Mouse (Mus musculus) adrenal gland, adult 18-20 months (tissue): ENCODE results near the gene Upk3a. TPM values are rescaled to one million over a fixed set of nuclear protein-coding genes. Genes with fewer than 3 reads are reported as not detected.
"Not testable (repeated sequence)": the region's sequence is repeated elsewhere in the genome, so short reads cannot be mapped to it uniquely, and the experiment has no call there.

Experiments
- DNase-seq, 2 experiments: peaks; one replicate each; pipeline ENCODE4 v3.0.0; 2021 to 2022; ENCODE audit warnings: low spot score in 2 of 2
- total RNA-seq, 2 experiments: library from RNA; stranded (reverse); gene quantifications; 1 replicate in 1 of 2; 2 replicates in 1 of 2; pipeline ENCODE4 v1.2.3; 2021

The Upk3a gene
- total RNA-seq, 2 experiments from 2014 or later = not detected

DNA sequence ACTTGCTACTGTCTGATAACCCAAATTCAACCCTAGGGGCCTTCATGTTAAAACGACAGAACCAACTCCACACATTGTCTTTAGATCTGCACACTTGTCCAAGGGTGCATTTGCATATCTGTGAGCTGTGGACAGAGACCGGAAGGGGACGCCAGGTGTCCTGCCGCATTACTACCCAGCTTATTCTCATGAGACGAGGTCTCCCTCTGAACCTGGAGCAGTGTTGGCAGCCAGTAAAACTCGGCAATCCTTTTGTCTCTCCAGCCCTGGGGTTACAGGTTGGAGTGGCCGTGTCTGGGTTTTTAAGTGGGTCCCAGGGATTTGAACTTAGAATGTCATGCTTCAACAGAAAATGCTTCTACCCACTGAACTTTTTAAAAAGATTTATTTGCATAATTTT is 17.0 kb upstream of the Upk3a start:
- no peak for DNase-seq

DNA sequence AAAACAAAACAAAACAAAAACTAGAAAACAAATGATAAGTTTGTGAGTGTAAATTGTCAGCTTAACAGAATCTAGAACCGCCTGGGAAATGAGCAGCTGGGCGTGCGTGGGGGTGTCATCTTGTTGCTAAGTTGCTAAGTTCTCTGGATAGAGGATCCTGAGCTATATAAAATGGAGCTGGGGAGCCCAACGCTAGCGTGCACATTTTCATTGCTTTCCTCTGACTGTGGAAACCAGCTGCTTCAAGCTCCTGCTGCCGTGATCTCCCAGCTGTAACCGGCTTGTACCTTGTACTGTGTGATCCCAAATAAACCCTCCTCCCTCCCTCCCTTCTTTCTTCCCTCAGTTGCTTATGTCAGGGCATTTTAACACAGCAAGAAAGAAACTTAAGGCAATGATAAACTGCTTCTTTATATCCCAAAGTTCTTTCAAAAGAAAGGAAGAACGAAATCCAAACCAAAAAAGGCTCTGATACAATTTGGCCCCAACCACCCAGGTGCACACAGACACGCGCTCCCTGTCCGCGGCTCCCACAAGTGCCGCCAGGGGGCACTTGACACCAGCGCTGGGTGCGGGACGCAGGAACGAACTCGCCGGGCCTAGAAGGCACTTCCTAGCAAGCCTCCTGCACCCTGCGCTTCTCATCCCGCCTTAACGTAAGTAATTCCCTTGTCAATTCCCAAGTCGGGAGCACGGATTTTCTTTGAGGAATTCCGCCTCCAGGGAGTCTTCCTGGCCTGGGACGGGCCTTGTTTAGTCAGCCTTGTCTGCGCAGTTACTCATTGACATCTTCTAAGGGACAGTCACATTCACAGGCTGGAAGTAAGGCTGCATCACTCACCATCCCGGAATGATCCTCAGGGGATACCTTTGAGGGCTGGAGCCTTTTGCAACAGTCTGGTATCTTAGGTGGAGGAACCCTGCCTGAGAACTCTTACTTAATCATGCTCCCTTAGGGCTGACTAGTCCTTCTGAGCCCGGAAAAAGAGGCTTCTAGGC is 15.7 kb upstream of the Upk3a start:
- peak; percentile 79 to 85 for DNase-seq

DNA sequence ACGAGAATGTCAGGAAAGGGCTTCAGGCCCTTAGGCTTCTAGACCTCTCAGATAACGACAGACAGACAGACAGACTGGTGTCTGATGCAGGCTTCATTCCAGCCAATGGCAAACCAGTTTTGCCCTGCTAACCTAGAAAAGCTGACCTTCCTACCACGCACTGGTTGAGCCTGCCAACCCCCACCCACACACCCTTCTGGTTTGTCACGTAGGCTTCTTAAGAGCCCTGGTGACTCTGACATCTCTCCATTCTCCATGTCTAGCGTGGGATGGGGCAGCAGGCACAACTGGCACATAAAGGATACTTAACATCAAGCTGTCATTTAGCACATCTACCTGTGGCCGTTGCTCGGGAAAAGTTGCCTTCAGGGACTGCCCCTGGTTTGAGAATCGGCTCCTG is 7.3 kb upstream of the Upk3a start:
- no peak for DNase-seq

DNA sequence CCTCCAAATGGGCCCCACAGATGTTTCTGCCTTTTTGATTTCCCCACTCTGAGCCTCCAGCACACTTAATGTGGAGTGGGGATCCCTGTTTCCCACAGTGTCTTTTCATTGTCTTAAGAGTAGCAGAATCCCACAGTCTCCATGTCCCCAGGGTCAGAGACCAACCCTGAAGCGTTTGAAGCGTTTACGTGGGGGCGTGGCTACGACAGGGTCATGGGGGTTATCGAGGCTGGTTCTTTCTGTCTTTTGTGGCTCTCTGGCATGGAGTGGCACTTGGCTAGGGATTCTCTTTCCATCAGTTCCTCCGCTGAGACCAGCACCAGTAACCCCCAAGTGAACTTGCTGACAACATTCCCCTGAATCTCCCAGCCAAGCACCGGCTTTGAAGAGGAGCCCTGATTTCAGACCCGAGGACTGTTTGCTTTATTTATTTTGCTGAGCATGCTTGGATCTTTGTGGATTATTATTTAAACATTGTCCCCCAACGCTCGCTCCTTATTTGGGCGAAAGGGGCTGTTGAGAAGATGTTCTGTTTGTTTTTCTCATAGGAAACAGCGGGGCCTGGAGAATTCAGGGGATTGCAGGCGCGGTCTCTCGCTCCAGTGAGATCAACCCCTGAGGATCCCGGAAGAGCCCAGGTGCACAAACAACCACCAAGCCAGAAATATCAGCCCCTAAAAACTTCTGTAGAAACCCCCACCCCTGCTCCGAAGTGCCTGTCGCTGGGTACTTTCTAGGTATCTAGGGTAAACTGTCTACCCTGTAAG is 4.9 kb upstream of the Upk3a start:
- DNase-seq = no peak

DNA sequence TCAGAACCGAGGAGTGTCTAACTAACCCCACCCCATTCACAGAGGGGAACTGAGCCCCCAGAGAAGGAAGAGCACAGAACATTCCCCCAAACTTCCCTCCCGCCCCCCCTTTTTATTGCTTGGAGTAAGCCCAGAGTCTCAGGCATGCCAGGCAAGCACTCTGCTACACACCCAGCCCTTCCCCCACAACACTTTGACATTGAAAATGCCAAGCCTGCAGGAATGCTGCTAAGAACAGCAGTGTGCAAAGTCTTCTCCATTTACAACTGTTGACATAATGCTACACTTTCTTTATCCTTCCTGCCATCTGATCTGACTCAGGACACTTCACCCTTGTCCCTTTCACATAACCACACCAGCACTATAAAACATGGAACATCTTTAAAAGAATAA is 4.3 kb upstream of the Upk3a start:
- DNase-seq = no peak

DNA sequence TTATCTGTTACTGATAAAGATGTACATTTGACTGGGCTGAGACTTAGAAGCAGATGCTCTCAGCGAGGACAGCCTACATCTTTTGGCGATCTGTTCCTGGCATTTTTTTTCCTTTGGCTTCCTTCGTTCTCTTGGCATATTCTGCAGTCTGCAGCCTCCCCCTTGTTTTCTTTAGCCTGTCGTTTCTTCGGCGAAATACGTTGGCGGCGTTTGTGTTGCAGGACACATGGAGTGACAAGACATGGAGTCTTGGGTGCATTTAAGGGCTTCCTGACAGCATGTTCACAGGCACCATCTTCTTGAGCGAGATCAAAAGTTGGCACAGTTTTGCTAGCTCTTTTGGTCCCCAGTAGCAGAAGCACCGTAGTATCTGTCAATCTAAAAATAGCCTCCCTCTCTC is 1.2 kb upstream of the Upk3a start:
- DNase-seq = no peak

DNA sequence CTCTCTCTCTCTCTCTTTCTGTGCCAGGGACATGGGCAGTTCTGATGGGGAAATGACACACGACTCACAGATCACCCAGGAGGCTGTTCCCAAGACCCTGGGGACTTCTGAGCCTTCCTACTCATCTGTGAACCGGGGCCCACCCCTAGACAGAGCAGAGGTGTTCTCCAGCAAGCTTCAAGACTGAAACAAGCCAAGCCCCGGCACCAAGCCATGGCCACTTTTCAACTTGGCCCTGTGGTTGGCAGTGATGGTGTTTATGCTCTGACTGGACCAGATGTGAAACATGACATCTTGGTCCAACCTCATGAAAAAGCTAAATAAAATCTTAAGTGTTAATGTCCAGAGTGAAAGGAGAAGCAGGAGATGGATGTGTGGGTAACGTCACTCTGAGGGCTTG is 5.3 kb downstream of the Upk3a start:
- no peak for DNase-seq

DNA sequence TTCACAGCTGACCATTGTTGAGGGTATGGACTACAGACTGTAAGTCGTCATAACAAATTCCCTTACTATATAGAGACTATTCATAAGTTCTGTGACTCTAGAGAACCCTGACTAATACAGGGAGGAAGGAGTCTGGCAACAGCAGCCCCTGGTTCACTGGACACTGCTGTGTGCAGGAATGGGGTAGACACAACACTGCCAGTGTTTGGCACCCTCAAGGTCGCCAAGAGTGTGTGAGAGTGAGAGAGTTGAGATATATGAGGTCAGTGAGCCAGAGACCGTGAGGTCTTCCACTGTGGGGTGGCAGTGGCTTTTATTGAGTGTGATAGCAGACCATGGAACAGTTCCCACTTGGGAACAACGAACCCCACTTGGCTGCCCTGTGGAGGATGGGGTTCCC is 9.3 kb downstream of the Upk3a start:
- no peak for DNase-seq

DNA sequence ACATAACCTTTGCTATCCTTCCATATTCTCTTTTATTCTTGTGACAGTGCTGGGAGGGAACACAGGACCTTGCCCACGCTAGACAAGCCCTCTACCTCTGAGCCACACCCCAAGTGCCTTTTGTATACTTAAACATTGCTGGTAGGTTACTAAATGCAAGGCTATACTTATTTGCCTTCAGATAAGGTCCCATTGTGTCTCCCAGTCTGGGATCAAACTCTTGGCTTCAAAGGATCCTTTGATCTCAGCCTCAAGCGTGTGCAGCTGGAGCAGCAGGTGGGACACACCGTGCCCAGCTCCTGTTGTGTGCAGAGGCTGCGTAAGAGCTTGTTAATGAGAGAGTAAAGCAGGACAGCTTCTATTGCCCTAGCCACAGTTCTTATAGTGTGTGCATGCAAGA is 10.8 kb downstream of the Upk3a start:
- DNase-seq = no peak

DNA sequence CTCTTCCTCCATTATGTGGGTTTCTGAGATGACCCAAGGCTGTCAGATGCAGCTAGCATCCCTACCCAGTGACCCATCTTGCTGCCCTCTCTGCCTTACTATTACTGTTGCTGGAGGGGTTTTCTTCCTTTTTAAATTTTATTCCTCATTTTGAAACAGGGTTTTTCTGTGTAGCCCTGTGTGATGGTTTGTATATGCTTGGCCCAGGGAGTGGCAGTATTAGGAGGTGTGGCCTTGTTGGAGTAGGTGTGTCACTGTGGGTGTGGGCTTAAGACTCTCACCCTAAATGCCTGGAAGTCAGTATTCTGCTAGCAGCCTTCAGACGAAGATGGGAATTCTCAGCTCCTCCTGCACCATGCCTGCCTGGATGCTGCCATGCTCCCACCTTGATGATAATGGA is 11.7 kb downstream of the Upk3a start, which contains the start of gene Fam118a:
TSS of gene Fam118a (plus strand) at position 301 of the 400 bp plus-strand sequence.
- not testable (repeated sequence) for DNase-seq

DNA sequence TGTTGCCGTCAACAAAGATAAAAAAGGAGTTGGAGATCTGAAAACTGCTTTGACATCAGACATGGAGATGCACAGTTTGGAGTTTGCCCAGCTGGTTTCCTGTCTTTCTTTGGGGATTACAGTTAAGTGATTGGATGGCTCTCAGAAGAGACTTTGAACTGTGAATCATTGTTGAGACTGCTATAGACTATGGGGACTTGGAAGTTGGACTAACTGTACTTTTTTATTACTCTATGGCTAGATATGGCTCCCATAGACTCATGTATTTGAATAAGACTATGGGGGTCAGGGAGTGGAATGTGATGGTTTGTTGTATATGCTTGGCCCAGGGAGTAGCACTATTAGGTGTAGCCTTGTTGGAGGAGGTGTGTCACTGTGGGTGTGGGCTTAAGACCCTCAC is 13.7 kb downstream of the Upk3a start:
- not testable (repeated sequence) for DNase-seq

DNA sequence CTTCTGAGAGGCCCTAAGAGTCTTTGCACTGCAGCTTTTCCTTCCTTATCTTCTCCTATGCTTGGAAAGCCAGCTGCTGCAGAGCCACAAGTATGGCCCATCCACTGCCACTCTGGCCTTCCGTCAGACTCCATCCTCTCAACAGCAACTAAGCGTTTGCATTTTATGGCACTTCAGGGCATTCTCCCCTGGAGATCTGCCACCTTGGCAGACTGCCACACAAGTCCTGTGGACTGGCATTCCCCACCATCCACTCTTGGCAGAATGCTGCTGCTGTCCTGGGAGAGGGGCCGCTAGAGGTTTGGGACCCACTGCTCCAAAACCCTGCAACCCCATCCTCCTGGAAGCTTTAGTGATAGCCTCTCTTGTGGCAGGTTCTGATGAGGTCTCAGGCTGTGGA is 14.9 kb downstream of the Upk3a start:
- DNase-seq = no peak

DNA sequence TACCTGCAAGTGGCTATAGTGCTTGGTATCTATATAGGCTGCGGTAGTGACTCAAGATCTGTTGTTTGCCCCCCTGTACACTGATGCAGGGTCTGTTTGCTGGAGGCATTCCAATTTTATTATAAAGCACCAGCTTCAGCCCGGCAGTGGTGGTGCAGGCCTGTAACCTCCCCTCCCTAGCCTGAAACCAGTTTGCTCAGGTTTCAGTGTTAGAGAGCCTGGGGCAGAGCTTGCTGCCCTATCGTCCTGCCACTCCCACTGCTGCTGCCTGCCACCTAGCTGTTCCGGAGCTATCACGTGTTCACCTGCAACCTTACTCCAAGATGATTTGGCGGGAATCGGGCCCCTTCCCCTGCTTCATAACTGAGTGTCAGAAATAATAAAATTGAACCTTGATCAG is 17.0 kb downstream of the Upk3a start:
- DNase-seq = not testable (repeated sequence)

DNA sequence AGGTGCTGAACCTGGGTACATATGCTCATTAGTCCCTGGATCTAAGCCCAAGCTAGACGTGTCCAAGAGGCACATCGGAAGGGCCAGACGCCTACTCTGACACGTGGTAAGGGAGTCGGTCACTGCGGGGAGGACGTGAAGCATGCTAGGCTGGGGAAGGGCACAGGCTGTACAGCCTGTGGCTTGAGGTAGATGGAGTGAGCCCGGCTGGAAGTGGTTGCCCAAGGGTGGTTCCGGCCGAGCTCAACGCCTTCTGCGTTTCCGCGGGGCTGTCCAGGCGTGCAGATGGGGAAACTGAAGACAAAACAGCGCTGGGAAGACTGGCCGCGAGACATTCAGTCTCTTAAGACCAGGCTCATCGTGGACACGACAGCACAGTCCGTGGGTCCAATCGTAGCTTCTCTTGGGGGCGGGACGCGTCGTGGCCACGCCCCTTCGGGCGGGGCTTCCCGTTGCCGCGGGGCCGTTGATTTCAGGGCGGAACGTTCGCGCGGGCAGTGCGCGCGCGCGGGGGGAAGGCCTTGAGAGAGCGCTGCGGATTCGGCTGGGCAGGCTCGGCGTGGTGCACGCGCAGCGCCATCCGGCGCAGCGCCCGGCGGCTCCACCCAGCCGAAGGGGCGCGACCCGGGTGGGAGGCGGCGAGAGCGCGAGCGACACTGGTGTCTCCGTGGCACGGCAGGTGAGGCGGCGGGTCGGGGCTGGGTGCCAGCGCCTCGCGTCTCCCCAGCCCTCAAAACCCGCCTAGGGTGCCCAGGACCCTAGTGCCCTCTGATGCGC is 19.8 kb downstream of the Upk3a start:
- peak; percentile 98 to 99 for DNase-seq

DNA sequence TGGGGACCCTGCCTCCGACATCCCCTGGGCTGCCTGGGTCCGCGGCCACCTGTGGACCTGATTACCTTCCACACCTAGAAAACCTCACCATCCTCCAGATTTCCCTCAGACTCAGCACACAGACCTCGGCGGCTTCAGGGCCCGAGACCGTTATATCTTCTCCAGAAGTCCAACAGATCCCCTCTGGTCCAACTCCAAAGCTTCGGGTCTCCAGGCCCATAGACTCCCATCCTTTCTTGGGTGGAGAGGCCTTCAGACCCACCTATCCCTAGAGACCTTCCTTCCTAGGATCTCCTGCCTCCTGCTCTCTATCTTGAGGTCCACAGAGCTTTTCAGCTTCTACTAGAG is 20.4 kb downstream of the Upk3a start:
- no peak for DNase-seq

DNA sequence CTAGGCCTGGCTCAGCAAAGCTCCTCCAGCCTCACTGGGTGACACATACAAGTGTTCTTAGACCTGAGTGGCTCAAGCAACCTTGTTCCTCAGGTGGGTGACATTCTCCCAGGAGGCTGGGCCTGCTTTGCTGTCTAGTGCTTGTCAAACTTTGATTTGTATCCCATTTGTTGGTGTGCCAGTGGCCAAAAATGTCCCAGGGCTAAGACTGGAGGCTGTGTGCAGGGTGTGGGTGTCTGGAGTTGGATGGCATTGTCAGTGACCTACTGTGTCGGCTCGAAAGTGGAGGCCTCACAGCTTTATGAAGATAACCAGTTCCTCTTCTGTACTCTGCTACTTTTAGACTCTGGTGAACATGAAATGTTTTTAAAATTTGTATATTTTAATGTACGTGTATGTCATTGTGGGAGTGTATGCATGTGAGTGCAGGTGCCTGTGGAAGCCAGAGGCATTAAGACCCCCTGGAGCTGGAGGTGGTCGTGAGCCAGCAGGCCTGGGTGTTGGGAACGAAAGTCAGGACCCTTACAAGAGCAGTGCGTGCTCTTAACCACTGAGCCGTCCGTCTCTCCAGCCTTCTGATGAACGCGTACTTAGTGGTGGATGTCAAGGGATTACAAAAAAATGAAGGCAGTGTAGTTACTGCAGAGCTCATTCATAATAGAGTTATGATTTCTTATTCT is 24.7 kb downstream of the Upk3a start:
- DNase-seq = no peak

DNA sequence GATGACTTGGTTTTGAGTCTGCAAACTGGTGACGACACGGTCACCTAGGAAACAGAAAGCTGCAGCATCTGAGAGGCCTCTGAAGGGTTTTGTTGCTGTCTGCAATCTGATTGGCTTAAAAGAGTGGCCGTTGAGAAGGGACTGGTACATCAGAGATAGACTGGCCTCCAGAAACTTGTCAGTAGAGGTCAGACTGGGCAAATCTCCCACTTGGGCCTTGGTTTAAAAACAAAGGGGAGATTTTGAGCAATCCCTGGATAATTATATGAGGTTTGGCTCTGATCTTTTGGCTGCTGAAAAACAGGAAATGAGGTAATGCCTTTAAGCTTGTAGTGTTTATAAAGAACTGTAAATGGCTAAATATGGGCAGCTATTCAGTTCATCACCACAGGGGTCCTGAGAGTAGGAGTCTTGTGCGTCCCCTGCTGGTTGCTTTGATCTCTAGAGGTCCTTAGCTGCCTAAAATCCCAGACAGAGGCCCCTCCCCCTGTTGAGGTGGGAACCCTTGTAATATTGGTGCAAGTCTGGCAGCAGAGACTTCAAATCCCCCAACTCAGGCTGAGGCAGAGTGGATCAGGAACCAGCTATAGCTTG is 25.5 kb downstream of the Upk3a start:
- DNase-seq = peak in 1 of 2 experiments; percentile 19

DNA sequence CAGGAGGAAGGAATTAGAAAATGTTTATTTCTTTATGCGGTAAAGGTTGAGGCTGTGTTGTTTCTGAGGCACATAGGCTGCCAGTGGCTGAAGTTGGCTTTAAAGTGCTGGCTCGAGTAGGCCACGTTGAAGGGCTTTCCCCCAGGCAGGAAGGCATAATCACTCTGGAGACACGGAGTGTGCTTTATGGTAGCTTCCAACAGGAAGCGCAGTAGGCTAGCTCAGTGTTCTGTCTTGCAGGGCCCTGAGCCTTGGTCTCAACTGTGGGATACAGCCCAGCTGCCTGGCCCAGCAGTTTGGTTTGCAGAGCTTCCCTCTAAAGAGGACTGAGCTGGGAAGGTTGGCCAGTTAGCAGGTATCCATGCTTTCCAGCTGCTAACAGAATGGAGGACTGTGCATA is 26.2 kb downstream of the Upk3a start:
- no peak for DNase-seq

DNA sequence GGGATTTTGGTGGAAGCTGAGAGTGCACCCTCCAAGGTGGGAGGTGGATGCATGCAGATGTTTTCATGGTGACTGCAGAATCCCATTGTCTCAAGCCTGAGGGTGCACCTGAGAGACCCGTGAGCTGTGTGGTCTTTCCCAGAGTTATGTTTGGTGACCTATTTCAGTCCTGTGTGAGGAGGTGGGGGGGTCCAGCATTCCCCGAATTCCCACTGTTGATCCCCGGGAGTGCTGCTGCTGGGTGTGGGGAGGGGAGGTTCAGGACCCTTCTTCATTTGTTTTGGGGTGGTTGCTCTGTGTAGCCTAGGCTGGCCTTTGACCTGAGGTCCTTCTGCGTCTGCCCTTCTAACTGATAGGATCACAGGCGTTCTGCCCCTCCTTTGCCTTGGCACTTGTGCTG is 26.8 kb downstream of the Upk3a start:
- no peak for DNase-seq

DNA sequence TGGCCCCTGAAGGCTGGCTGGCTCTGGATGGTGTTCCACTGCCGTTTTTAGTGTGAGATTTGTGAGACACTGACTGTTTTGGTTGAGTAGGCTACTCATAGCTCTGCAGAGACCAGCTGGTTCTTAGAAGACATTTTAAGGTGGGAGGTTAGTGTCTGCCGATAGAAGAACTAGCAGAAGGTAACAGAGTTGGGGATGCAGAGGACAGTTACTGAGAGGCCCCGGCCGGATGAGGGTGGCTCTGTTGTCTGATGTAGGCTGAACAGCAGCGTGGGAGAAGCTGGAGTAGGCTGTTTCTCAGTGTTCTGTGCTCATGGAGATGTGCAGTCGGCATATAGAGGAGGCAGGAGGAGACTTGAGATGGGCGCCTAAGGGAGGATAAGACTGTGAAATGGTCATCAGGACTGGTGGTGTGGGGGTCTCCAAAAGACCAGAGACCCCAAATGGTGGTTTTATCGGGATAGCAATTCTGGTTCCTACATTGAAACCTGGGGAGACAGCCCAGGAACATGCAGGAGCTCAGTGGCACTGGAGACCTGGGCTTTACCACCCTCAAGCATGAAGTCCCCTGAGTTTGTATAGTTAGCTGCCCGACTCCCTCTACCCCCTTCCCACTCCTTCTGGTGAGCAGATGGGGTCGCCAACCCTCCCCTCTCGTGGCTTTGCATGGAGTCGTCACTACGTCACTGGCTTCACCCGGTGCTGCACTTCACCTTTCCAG is 29.4 kb downstream of the Upk3a start:
- DNase-seq = no peak
